Mouse (Mus musculus) c-Kit-positive CD71-negative TER-119-negative erythroid progenitor cells, embryonic 14.5 days (primary cell): ENCODE measurements at regions not wholly inside any gene's neighbourhood (a gene's known extent, or its start where the extent isn't known, plus 50 kb on each side); places are given as distances from the start of the nearest gene placed in this dataset.

ENCODE experiments used
- DNase-seq: peaks from one replicate; pipeline ENCODE4 v3.0.0-alpha.2; 2013; ENCODE audit warnings: low read depth

DNA sequence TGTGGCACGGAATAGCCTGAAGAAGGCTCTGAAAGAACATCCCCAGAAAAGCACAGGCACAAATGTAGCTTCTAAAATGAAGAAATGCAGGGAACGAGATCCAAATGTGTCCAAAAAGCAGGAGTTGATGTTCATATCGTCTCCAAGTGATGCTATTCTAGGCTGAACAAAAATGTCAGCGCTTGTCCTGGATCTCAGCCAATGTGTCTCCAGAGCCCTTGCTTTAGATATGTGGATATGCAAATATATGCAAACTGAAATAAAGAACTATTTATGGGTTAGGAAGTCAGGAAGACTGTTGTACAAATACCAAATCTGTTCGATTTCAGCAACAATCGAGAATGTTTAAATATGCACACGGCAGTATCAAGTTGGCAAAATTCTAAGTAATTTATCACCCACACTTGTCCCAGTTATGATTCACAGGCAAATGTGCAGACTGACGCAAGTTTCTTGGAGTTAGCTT, 320.4 kb downstream of the Synb start:
- DNase-seq, result no peak

DNA sequence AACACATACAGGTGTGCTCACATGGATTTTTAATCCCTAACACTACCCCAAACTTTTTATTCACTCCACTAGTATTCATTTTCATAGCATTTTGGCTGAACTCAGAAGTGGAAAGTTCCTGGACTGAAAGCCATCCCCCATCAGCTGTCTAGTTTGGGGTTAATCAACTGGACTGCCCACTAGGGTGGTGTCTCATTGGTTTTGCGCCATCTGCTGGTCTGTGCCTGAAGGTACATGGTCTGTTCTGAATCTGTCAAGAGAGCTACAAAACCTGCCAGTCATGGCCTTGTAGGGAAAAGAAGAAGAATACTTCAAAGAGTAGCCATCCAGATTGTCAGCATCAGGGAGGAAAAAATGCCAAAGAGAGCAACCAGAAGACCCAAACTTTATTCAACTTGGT, 327.3 kb downstream of the Synb start:
- DNase-seq, result peak; percentile 43

DNA sequence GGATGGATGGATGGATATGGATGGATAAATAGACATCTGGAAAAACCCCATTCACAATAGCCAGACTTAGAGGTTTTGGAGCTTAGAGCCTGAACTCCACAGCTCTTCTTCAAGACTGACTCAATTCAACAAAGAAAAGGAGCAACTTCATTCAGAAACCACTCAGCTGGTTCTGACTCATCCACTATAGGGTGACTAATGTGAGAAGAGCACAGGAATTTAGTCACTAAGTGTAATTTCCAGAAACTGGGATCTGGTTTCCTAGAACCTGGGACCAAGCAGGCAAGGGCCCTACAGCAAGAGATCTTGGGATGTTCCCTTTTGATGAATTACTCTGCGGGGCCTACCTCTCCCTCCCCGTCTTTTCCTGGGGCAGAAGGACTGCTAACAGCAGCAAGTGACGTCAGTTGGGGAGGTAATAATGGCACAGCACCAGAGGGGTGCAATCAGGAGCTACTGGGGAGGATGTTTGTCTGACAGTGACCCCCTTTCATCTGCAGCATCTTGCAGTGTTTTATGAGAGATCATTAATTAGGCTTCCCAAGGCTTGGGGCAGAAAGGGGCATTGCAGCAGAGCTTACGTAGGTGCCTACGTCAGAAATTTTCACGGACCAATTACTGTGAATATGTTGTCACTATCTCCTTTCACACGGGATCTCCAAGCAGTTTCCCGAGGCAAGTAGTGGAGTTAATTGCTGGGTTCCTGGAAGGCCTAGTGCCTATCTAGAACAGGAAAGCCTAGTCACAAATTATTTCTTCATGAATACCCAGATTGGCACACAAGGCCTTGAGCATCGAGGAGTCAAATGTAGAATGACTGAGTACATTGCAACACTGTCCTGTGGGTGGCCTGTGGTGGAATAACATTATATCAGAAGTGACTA, 339.3 kb downstream of the Synb start:
- DNase-seq, result no peak

DNA sequence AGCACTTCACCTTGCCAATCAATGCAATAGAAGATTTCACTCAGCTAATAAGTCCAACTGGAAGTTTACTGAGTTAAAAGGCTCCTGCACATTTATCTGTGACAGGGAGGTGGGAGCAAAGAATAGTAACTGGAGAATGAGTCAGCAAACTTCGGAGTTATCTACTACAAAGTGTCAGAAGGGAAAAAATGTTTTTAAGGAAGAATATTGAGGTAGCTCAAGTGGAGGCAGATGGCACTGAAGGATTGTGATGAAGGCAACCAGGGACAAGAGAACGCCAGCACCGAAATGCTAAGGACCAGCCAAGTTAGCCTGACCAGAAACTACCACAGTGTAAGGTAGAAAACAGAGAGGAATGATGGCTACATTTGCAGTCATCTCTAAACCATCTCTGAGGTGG, 348.2 kb downstream of the Synb start:
- DNase-seq, result no peak

DNA sequence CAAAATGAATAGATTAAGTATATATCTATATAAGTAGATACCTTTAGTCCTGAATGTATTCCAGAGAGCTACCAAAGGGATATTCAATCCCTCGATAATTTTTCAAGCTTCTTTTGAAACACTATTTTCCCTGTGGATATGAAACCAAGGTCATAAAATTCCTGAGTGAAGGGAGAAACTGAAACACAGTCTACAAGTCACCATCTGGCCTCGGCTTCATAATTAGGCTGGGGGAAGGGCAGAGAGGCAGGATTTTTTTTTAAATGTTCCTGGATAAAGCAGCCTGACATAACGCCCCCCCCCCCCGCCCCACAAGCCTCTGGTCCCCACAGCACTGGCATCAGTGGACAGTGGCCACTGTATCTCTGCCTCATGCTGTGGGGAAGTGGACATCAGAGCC, 348.7 kb downstream of the Synb start:
- no peak for DNase-seq

DNA sequence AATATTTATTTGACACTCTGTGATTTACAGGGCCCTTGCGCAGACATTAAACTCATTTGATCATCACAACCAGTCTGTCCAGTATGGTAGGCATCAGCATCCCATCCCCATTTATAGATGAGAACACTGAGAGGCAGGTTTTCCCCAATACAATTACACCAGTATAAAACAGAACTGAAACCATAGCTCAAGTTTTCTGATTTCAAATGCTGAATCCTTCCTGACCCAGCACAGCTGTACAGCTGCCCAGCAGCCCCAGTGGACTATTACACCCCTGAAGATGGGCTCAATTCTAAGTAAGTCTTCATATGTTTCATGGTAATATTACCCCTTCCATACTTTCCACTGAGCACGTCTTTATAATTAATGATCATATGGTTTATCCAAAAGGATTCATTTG, 352.3 kb downstream of the Synb start:
- no peak for DNase-seq

DNA sequence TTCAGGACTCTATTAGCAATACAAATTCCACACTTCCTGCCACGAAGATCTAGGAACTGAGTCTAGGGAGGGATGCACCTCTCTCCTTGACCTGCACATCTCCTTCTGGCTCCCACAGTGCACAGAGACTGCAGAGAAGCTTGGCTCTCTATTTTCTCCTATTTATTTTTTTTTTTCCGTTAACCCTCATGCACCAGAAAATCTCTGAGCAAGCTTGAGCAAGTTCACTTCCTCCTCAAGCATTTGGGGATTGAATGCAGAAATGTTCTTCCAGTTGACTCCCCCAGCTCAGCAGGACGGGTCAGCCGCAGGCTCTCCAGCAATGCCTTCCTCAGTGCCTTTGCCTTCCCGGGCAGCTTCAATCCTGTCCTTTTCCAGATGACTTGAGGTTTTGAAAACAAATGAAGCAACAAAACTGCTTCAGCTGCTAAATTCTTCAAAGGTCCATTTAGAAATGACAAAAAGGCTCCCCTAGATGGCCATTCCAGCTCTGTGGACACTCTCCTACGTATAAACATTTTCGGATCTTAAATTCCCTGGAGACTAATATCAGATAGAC, 352.9 kb downstream of the Synb start:
- DNase-seq, result no peak

DNA sequence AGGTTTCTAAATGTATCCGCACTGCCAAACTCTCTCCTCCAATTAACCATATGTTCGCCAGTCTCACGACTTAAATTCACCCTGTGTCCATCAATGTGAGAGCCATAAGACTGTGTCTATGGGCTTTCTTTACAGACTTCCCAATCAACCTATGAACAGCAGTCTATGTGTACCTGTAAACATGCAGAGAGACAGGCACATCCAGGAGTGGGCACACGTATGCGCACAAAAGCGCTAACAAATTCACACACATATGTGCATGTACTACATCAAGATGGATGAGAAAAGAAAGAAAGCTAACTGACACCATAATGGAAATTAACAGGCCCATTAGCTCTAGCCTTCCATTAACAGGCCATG, 358.8 kb downstream of the Synb start:
- no peak for DNase-seq

DNA sequence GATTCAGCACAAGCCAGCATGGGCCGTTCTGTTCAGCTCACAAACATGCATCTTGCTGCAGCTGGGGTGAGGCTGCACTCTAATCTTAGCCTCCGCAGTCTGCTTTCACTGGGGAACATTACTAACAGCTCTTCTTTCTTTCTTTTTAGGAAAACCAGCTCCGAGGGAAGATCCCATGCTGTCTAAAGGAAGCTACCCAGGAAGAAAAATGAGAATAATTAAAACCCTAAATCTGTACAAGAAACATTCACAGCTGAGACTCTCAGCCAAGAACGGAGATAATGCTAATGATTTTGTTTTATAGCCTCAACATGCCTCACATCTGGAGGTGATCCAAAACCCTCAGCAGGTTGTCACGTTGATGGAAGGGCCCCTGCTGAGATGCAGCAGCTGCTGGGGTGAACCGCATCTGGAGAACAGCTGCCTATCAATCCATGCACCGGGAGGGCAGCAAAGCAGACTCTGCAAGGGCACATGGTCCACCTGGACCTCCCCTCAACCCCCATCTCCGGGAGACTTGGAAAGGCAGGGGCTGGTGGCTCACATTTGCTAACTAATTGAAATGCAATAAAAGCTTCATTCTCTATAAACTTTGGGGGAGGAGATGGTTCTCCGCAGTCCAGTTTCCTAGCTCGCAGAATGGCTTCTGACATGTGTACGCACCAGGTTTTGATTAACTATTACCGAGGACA, 359.3 kb downstream of the Synb start:
- DNase-seq, result no peak

DNA sequence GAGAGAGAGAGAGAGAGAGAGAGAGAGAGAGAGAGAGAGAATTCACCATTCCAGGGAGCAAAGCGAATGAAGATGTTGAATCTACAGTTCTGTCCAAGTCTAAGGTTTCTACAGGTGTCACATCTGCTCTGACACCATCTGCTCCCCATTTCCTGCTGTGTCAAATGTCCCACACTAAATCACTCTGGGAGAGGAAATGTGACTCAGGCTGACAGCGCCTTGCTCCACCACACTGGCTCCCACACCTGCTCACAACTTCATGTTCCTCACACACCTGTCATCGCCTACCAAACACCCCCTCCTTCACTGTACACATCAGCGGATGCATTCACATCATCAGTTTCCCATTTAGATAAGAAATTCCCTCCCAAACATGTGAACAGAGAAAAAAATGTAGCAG, 366.3 kb downstream of the Synb start:
- DNase-seq, result peak; percentile 6

DNA sequence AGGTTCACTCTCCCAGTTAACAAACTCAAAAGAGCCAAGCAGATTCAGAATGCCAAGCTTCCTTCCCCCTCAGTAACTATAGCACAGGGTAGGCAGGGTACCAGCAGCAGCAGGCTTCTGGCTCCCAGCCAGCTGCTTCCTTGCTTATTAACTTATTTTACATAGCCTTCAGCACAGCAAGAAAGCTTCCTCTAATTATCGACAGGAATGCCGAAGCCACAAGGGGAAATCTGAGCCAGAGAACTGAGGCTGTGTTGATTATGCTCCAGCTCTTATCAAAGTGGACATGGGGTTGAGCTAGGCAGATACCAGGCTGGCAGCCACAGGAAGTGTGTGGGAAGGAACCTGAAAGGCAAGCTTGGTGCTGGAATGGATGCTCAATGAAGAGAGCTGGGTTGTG, 371.0 kb downstream of the Synb start:
- no peak for DNase-seq

DNA sequence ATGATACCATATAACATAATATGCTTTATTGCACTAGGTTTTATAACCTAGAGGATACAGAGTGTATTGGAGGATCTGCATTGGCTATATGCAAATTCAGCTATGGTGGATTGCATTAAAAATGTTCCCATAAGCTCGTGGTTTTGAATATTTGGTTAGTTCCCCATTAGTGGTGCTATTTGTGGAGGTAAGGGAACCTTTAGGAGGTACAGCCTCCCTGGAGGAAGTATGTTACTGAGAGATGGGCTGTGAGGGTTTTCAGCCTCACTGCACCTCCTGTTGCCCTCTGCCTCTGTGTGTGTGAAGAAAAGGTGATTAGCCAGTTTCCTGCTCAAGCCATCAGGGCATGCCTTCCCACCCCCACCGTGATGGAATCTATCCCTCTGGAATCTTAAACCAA, 372.1 kb downstream of the Synb start:
- no peak for DNase-seq

DNA sequence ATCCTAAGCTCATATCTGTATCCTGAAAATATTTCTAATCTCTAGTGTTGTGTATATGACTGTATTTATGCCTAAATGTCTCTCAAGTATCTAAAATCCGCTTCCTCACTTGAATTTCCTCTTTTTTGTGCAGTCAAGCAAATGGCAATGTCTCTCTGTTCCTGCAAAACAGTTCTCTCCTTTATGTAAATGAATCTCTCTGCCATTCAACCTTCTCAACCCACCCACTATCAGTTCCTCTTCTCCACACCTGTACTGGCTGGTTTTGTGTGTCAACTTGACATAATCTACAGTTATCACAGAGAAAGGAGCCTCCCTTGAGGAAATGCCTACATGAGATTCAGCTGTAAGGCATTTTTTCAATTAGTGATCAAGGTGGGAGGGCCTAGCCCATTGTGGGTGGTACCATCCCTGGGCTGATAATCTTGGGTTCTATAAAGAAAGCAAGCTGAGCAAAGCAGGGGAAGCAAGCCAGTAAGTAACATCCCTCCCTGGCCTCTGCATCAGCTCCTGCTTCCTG, 375.5 kb downstream of the Synb start:
- DNase-seq, result no peak

DNA sequence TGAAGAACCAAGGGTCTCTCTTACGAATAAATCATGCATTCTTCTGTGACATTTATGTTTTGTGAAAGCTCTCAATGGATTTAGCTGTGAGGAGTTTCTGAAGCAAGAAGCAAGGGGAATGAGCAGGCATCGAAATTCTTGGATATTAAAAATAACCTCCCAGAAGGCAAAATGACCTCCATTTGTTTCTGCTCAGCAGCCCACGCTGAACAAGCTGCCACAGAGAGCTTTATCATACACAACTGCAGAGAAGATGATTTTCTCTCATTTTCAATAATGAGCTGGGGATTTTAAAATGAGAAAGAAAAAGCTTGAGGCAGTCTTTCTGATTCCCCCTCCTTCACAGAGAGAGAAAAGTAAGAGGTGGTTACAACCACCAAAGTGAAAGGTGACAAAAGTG, 394.2 kb downstream of the Synb start:
- no peak for DNase-seq

DNA sequence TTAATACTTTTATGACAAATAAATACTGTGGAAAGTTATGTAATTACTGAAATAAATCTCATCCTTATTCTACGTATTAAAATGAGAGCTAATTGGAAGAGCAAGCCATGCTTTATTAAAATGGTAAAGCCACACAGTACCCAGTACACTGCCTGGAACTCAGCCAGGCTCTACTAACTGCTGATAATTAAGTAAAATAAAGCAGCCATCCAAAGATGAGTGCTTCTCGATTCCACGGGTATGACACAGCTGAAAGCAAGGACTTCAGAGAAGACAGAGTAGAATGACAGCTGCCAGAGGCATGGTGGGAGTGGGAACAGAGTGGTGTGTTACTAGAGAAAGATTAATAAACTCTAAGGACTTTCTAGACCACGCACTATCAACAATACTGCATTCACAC, 416.9 kb downstream of the Synb start:
- DNase-seq, result no peak

DNA sequence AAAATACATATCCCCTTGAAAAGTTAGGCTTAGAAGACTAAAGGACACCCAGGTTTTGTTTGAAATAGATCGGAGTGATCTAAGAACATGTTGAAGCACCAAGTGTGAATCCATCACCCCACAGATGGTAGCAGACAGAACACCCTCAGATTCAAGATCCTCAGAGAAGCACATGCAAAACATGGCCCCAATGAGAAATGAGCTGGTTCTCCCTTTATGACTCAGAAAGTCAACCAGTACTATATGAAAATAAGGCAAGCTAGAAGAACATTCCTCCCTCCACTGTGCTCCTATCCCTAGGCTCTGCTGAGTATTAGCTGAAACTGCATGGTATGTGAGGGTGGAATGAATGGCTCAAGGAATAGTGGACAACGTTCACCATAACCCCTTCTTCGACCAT, 433.0 kb downstream of the Synb start:
- DNase-seq, result no peak

DNA sequence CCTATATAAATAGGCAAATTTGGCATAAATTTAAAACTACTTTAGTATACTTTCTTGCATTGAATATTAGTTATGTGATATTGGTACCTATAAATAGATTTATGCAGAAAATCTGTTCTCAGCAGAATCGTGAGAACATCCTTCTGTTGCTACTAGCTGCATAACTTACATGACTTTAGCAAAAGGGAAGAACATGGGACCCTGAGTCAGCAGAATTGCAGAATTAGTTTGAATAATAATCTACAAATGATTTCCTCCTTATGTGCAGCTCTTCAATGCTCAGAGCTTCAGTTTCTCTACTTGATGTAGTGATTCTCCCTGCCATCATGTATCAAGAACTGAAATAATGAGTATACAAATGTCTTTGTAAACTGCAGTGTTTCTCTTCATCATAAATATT, 436.2 kb downstream of the Synb start:
- DNase-seq, result no peak

DNA sequence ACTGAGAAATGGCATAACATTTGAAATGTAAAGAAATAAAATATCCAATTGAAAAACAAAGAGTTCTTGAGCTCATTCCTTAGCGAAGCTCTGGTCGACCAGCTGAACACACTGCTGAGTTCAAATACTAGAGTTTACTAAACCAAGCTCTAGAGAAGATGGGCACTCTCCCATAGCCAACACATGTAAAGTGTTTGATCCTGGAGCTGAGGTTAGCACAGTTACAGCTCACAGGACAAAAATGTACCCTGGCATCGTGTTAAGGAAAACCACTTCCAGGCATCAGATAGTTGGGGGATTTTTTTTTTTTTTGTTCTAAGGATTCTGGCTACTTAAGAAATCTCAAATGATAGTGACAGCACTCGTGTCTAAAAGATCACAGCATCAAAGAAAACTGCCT, 445.6 kb downstream of the Synb start:
- DNase-seq, result no peak

DNA sequence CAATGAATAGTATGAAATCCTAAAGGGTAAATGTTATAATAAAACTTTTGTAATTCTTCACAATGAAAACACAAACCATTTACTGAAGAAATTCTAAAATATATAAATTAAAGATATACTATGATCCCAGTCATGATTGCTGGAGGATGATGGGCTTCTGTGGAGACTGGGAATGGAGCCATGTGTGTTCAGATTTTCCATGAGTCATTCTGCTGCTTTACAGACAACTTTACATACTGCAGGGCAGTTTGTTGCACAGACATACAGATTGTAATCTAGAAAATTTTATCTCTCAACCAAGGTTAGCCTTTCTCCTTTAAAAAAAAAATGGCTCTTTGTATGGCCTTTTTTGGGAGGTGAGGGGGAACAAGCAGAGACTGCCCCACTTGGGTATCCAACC, 446.5 kb downstream of the Synb start:
- DNase-seq, result no peak

DNA sequence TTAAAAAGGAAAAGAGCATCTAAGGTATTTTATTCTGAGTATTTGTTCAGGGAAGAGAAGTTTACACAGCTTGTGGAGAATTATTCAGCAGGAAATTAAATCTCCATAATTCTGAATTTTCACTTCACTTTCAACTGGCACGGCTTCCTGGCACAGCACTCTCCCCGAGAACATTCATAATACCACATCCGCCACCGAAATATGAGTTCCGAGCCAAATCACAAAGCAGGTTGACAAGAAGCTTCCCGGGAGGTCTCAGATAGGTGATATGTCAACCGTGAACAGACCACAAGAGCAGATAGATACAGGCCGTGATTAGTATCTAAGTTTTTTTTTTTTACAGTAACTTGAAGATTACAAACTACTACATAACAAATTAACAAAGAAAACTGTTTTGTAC, 473.9 kb downstream of the Synb start:
- DNase-seq, result no peak

DNA sequence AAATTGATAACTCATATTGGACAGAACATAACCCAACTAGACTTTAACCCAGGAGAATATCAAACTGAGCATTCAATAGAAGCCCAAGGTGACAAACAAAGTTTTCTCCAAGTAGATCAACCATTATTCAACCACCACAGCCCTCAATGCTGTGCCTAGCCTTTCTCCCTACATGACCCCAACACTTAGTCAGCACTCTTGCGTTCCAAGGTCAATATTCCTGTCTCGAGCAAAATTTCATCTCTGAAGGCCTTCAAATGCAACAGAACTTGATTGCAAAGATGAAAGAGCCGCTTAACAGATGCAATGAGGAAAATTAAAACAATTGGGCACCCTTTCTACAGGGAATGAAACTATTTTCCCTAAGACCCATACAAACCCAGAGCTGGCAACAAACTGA, 485.1 kb downstream of the Synb start:
- DNase-seq, result no peak

DNA sequence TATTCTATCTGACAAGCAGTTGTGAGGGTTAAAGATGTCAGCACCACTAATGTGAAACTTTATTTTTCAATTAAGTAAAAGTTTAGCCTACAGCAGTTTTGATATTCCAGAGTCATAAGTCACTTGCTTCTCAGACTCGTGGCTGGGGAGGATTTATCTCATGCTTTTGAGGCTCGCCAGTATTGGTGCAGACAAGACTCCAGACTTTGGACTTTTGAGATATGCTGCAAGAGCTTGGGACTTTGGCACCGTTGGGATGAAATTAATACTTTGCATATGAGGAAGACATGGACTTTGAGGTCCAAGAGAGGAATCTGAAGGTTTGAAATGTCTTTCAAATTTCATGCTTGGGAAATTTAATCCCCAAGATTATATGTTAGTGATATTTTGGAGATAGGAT, 486.2 kb downstream of the Synb start:
- DNase-seq, result no peak

DNA sequence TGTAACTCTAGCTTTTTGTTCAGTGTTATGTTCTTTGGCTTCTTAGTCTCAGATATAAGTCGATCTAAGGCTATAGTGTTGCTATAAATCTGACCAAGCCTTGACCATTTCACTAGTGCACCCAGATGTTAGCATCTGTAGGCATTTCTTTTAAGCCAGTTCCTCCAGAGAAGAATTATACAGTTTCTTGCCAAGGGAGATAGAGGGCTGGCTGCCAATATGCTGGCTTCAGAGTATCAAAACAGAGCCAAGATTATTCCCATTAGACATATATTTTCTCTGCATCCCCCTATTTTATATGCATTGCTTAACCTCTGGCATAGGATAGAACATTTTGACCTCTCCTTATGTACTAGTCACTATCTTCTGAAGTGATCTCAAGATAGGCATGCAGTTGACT, 487.5 kb downstream of the Synb start:
- DNase-seq, result no peak
